Mouse (Mus musculus): ENCODE data around the gene Apobec2.

- TF ChIP-seq MAFK (IDR thresholded peaks at IDR 0.05; ENCODE audit: insufficient replicate concordance, low read length) (no peak), POLR2AphosphoS2 (IDR thresholded peaks at IDR 0.05; ENCODE audit: low read depth, low read length) (no peak), JUN (IDR thresholded peaks at IDR 0.05; ENCODE audit: insufficient read depth, low read depth, low read length) (no peak), CTCF (conservative IDR thresholded peaks at IDR 0.05 in 1 of 2, IDR thresholded peaks at IDR 0.05 in 1 of 2; ENCODE audit: low read depth in 2 of 2, low read length in 2 of 2) (no peak), MEF2A (IDR thresholded peaks at IDR 0.05; ENCODE audit: borderline replicate concordance, low read depth, low read length) (no peak), ZNF384 (IDR thresholded peaks at IDR 0.05; ENCODE audit: low read depth, low read length) (no peak), ZMIZ1 (IDR thresholded peaks at IDR 0.05; ENCODE audit: low read depth, low read length) (no peak), MXI1 (IDR thresholded peaks at IDR 0.05; ENCODE audit: low read depth, low read length) (no peak), KAT2A (IDR thresholded peaks at IDR 0.05; ENCODE audit: insufficient replicate concordance, low read length) (no peak), ZC3H11A (IDR thresholded peaks at IDR 0.05; ENCODE audit: low read depth, low read length) (no peak)
Observed at GRCm38 (mm10) chr17:48425823-48426612, 6.7 kb downstream of the Apobec2 start.
